Mouse (Mus musculus) c-Kit-negative CD71-positive TER-119-positive erythroid progenitor cells, embryonic 14.5 days (primary cell): Measurements from ENCODE around the gene Prepl.

Experiments used
- DNase-seq: peaks from one replicate; pipeline ENCODE4 v3.0.0-alpha.2; 2013; ENCODE audit warnings: low read depth, low spot score

The Prepl gene

DNA sequence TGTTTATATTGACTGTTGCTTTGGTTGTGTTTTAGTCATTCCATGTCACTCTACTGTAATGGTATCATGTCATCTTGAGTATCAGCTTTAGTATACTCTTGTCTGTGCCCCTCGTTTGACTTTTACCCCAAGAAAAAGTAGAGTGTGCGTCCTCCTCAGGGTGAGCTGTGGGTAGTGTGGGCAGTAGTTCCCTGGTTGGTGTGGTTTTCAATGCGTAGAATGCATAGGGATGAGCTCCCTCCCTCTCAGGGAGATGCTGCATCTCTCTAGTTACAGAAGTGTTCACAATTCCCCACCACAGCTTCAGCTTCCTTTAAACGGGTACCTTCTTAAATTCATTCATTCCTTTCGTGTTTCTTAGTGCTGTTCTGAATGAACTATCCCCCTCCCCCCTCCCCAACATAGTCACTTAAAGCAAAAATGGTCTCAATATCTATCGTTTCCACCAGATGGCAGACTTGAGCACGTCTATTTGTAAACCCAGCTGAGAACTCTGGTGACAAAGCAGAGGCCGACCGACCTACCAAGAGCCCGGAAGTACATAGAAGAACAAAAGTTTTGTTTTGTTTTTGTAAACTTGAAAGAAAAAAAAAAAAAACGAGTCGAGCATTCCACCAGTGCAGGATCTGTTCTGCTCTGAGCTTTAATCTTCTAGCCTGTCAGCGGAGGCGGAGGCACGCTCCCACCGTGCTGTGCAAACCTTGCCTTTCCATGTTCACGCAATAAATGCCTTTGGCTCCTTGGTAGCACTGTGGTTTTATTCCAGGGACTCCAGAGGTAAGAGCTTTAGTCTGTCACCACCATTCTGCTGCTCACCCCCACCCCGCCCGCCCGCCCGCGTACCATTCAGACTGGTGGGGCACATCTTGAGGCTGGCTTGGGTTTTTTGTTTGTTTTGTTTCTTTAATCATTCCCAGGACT lies 66.5 kb downstream of the Prepl start:
- no peak for DNase-seq

DNA sequence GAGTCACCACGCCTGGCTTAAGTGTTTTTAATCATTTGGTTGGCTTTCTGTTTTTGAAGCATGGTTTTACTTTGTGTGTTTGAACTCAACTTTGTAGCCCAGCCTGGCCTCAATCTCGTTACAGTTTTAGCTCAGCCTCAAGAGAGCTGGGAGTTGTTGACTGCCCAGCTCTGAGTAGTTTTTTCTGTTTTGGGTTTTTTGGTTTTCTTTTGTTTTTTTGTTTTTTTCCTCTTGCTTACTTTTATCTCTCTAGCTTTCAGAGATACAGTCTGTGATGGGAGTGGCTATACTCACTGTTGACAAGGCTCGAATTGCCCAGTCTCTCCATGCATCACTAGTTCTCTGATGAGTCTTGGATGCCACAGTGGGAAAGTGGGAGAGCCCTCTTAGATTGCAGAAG lies 69.7 kb downstream of the Prepl start:
- no peak for DNase-seq

DNA sequence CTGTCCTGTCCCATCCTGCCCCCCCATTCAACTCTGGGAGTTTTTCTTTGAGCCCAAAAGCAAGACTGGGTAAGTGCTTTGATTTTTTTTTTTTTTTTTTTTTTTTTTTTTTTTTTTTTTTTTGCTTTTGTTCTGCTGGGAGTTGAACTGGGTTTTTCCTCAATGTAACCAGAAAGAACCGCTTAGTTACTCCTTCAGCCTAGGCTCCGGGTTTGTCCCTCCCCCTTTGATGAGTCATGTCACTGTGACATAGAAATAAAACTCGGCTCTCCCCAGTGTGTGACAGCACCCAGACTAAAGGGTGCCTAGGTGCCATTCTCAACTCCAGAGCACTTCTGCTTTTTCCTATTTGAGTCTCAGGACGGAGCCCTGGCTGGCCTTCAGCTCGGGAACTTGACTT lies 71.2 kb downstream of the Prepl start:
- peak; percentile 16 for DNase-seq

DNA sequence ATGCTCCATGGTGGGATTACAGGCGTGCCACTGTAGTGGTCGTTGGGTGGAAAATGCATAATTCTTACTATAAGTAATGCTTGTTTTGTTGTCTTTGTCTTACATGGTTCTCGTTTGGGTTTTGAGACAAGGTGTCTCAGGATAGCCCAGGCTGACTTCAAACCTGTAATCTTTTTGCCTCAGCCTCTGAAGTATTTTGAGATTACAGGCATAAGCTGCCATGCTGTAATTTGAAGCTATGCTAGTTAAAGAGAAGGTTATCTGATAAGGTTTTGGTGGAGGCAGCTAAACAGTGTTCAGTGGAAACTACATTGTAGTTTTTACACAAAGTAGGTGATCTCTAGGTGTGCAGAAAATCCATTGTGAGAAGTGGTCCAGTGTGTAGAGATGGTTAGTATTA lies 71.7 kb downstream of the Prepl start:
- DNase-seq, result no peak

DNA sequence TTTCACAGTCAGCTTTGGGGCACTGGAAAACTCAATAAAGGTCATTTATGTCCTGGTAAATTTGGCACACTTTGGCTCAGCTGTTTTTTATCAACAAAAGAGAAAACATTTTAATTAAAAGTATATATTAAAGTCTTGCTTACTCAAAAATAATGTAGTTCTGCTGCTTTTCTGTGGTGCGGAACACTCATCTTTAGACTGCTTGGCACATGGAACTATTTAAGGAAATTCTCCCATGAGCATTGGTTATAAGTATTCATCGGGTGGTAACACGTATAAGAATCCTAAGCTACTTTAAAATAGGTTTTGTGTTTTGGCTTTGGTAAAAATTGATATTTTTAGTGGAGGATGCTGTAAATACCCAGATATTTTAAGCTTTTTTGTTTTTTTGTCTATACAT lies 75.4 kb downstream of the Prepl start:
- no peak for DNase-seq

DNA sequence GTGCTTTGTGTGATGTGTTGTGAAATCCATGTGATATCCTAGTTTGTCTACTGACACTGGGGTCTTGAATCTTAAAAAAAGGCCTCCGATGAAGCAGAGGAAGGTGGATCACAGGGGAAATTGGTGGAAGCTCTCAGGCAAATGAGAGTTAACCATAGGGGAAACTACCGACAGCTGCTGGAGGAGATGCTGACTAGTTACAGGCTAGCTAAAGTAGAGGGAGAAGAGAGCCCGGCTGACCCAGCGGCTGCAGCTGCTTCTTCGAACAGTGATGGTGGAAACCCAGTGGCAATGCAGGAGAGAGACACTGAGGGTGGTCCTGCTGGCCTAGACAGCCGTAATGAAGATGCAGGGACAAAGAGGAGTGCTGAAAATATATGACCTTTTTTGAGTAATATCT lies 76.6 kb downstream of the Prepl start:
- no peak for DNase-seq
